Mouse (Mus musculus) lung, embryonic 15.5 days (tissue): ENCODE measurements around the gene Clmp. TPM values are rescaled to one million over a fixed set of nuclear protein-coding genes. Genes with fewer than 3 reads are reported as not detected.

Experiments
- polyA plus RNA-seq: library from polyadenylated mRNA; unstranded; fragments of >200 nt; fragmentation: Nextera tagmentation; extraction: Ambion mirVana; gene quantifications from 2 replicates; pipeline ENCODE4 v1.2.1, GENCODE M21; 2015

The Clmp gene
- polyA plus RNA-seq, 1 experiment from 2014 or later = 11.7 TPM

Other genes with a start within 250 kb of the Clmp start
- 3.6 and 5.5 TPM in 2 replicates for gene Gramd1b, start 154.6 kb upstream of the Clmp start, polyA plus RNA-seq
- gene Gm21915, start 15.3 kb upstream of the Clmp start, polyA plus RNA-seq = not detected in 2 replicates
- 2,564 and 2,677 TPM in 2 replicates for gene Hspa8, start 115.0 kb downstream of the Clmp start, polyA plus RNA-seq
- not detected in 2 replicates for gene Bsx, start 188.2 kb downstream of the Clmp start, polyA plus RNA-seq